Mouse (Mus musculus) 416B (cell line): ENCODE measurements at regions not wholly inside any gene's neighbourhood (a gene's known extent, or its start where the extent isn't known, plus 50 kb on each side); places are given as distances from the start of the nearest gene placed in this dataset.

ENCODE experiments used
- DNase-seq: peaks from one replicate; pipeline ENCODE4 v3.0.0; 2011; ENCODE audit warnings: low read depth

- peak; percentile 21 for DNase-seq
Observed at GRCm38 (mm10) chr16:95057596-95057995, 60.1 kb upstream of the Kcnj6 start.

DNA sequence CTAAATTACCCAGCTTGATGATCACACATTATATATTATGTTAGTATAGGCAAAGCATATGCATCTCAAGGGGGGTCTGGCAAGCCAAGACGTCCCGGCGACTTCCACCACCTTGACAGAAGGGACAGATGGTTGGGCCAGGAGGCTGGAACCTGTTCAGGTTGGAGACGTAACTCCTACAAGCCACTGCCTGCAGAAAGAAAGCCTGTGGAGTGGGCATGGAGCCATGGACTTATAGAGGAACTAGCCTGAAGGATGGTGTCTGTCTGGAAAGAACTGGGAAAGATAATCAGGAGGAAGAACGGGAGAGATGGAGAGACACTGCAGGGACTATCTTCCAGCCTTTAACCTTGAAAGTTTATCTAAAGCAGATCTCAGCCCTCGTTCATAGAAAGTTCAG, 66.9 kb upstream of the Kcnj6 start:
- DNase-seq: no peak

- DNase-seq: no peak
Observed at GRCm38 (mm10) chr16:95066687-95067086, 69.2 kb upstream of the Kcnj6 start.

DNA sequence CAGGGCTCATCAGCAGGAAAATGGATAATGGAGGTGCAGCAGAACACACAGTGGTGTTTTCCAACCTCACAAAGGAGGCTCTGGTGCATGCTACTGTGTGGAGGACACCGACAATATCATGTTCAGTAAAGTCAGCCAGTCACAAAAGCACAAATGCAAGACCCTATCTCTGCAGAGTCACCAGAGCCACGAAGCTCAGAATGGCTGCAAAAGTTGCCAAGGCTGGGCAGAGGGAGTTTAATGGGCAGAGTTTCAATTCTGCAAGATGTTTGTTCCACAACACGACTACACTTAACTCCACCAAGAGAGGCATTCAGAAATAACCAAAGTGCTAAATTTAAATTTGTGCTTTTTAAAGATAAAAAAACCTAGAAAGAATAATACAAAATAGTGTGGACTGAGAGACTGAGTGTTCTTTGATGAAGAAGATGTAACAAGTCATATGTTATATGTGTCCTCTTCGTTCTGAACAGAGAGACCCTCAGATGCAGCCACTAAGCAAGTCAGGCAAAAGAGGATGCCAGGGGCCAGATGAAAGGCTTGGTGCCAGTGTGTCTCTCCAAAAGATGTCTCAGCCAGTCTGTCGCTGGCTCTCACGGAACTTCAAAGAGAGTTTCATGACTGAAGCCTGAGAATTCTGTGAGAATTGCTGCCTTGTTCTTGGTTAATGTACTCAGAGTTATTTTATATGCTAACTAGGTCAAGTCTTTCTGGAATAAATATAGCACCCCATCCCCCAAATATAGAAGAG, 95.1 kb upstream of the Kcnj6 start:
- DNase-seq: no peak

GRCm38 (mm10) chr16:95093753-95094152, 96.3 kb upstream of the Kcnj6 start:
- DNase-seq: peak; percentile 63

- peak; percentile 11 for DNase-seq
Observed at GRCm38 (mm10) chr16:95100954-95101353, 103.5 kb upstream of the Kcnj6 start.

GRCm38 (mm10) chr16:95117531-95117930, 120.0 kb upstream of the Kcnj6 start:
- no peak for DNase-seq

GRCm38 (mm10) chr16:95119293-95119692, 121.8 kb upstream of the Kcnj6 start:
- DNase-seq: no peak

DNA sequence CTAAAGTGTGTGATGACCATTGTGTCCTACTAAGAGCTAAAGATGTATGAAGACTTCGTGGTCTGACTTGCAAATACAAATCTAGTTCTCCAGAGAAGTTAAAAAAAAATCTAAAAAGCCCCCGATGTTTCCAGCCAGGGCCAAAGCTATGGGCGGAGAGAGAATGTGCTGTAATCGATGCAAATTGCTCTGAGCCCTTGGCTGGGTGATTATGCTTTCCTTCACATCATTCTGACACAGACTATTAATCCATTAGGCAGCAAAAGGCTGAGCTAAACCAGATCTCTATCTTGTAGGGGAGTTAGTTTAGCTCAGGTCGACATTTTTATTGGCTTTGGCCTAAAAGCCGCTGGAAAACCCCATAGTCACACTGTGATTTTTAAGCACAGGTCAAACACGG, 124.5 kb upstream of the Kcnj6 start:
- no peak for DNase-seq

- DNase-seq: no peak
Observed at GRCm38 (mm10) chr16:95127616-95128015, 129.7 kb upstream of the Kcnj15 start.

- DNase-seq: no peak
Observed at GRCm38 (mm10) chr16:95131815-95132214, 125.5 kb upstream of the Kcnj15 start.

- no peak for DNase-seq
Observed at GRCm38 (mm10) chr16:95138809-95139208, 118.5 kb upstream of the Kcnj15 start.

- DNase-seq: no peak
Observed at GRCm38 (mm10) chr16:95141510-95142394, 115.6 kb upstream of the Kcnj15 start.

DNA sequence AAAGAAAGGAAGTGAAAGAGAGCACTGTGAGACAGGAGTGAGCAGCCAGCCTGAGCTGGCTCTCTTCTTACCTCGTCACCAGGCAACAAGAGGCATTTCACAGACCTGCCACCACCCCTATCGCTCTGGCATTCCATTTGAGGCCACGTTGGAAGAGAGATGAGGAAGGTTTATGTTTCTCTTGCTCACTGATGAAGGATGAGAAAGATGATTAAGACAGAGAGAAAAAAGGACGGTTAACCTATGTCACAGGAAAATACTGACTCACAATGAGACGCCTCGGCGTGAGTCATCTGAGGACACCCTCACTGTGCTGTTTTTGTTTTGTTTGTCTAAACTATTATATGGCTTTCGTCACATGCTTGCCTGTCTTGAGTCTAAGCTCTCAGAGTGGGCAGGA, 106.9 kb upstream of the Kcnj15 start:
- peak; percentile 36 for DNase-seq

DNA sequence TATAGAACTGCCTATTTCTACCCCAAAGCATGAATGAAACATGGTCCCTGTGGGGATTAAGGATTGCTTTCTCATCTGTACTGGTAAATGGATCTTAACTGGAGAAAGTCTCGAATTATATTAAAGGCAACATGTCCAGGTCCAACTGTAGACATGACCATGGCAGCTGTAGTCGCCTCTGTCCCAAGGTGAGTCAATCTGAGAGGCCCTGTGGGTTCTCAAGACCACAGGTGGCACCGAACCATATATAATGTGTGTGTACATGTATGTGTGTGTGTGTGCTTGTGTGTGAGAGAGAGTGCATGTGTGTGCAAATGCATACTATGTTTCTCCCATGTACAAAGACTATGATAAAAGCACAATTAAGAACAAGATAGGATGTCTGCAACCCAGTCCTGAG, 105.9 kb upstream of the Kcnj15 start:
- no peak for DNase-seq

DNA sequence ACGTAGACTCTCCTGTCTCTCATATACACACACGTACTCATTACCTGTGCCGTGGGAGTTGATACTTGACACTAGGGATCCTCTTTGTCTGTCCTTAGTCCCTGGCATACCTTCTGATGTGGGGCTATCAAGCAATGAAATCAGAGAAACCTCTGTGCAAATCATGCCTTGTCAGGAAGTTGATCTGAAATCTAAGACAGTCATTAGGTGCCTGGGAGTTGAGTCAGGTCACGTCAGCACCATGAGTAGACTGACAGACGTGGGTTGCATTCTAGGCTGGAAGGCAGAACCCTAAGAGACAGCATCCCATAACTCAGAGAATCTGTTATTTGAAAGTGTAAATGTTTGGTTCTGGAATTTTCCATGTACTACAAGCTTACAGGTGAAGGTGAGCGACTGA, 105.4 kb upstream of the Kcnj15 start:
- no peak for DNase-seq

DNA sequence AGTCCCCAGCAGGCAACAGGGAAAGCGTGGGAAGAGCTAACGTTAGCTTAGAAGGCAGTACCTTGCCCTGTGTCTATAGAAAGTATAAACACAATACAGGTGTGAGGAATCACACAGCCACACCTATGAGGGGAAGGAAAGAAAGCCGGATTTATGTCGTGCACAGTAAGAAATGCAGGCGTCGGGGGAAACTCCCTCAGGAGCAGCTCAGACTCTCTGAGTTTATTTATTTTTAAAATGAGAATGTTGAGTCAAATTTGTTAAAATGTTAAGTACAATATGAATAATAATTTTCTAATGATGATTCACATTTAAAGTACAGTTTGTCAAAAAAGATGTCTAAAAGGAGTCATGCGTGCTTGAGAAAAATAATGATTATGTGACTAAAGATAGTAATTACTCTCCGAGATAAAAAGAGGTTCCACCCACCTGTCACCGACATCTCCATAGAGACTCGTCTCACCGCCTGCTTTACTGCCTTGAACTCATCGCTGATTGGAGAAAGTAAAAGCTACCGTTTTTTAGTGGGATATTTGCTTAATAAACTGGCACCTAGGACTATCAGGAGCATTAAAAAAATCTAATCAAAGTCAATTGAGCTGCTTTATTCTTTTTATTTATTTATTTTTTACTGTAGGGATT, 104.5 kb upstream of the Kcnj15 start:
- no peak for DNase-seq

DNA sequence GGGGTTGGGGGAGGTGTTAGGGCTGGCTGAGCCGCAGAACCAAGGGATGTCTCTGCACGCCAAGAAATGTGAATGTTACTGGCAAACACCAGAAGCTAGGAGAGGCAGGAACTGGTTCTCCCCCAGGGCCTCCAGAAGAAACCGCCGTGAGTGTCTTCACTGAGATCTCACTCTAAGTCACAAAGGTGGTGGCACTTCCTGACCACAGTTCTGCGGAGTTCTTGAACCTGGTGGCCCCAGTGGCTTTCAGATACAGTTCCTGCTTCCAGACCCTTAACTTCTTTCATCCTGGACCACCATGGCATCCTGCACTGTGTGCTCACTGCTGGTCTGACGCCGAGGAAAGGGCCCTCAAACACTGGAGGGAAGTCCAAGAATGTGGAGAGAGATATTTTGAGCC, 89.0 kb upstream of the Kcnj15 start:
- DNase-seq: no peak

DNA sequence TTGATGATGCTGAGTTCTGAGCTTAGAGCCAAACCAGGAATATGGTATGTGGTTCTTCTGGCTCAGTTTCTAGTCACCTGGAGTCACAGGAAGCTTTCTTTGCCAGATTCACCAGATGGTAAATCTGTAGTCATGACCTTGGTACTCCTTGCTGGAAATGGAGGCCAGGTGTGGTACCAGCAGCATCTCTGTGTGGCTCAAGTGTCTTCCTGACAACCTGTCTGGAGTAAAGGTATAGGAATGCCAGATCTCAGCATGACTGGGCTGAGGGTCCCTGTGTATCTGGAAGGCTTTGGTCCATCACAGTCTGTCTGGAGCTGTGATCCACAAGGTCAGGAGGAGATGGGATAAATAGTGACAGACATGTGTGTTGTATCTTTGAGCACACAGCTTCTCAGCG, 88.0 kb upstream of the Kcnj15 start:
- no peak for DNase-seq

DNA sequence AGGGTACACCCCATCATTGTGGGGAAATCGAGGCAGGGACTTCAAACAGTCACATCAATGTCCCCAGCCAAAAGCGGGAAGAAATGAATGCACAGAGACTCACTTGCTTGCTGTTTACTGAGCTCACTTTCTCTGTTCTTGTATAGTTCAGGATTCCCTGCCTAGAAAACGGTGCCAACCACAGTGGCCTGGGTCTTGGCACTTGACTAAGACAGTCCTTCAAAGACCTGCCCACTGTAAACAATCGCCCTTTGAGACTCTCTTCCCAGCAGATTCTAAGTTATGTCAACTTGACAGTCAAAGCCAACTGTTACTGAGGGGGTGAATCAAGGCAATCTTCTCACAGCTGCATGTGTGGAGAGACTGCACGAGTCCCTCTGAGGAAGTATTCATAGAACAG, 76.8 kb upstream of the Kcnj15 start:
- no peak for DNase-seq

DNA sequence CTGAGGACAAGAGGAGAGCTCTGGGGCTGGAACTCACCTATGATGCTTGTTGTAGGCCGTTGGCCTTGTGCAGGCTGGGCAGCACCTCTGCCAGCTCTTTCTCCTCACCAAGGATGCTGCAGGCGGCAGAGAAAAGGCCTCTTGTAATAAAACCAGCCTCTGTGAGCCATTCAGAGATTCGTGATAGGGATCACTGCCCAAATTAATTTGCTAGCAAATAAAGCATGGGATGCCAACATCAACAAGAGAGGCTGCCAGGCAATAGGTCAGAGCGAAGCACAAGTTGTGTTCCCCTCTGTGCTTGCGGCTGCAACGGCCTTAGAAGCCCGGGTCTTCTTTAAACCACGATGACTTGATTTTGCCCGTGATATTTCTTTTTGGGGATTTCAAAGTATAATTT, 72.0 kb upstream of the Kcnj15 start:
- DNase-seq: no peak

GRCm38 (mm10) chr16:95189114-95189513, 68.2 kb upstream of the Kcnj15 start:
- DNase-seq: peak; percentile 82

DNA sequence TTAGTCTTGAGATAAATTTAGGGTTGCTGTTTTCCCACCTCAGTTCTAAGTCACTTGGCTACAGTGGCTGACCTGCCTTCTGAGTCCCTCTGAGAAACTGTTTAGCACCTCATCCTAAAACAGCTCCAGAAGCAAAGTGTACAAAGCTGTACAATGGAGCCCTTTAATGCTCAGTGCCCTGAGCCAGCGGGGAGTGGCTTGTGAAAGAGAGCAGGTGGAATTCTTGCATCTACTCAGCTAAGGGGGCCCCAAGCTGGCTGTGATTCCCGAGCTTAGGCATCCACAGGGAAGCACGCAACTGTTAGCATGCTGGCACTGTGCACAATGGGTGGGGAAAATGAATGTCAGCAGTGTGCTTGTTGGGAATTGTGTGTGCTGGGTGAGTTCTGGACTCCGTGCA, 63.2 kb upstream of the Kcnj15 start:
- no peak for DNase-seq
